Mouse (Mus musculus) lung, adult 2 months (tissue): ENCODE data around the gene Crhr1.

Experiments used
- CTCF ChIP-seq: fragments of 200-500 bp; IDR thresholded peaks from 2 replicates; pipeline ENCODE4 v1.5.1; 2011; ENCODE audit warnings: mild to moderate bottlenecking, low read length, control low read depth; ENCODE audit not compliant: insufficient read depth
- POLR2A ChIP-seq: fragments of 200-500 bp; IDR thresholded peaks from 2 replicates; pipeline ENCODE4 v1.6.1; 2011; ENCODE audit warnings: low read depth, mild to moderate bottlenecking, control low read depth, low read length, borderline replicate concordance; ENCODE audit errors: extremely low read depth

DNA sequence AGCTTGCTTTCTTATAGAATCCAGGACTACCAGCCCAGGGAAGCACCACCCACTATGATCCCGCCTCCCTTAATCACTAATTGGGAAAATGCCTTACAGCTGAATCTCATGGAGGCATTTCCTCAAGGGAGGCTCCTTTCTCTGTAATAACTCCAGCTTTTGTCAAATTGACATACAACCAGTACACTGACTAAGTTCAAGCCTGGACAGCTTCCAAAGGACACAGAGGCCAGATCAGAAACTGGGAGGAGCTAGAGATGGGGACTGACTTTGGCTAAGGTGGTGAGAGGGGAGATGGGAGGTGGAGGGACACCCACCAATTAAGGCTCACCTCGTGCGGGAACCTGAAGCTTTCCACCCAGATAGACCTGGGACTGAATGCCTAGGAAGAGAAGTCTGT, 37.5 kb upstream of the Crhr1 start:
- TF ChIP-seq CTCF (no peak), POLR2A (no peak)
